Mouse (Mus musculus) MEL (cell line): Measurements from ENCODE around the gene Spata6. TPM values are rescaled to one million over a fixed set of nuclear protein-coding genes. Genes with fewer than 3 reads are reported as not detected.

Source experiments
- DNase-seq: peaks from one replicate; pipeline ENCODE4 v3.0.0; 2011; ENCODE audit warnings: low read depth, low spot score
- H3K27ac ChIP-seq: 2 replicates; pipeline ENCODE4 v1.5.1; 2012; ENCODE audit warnings: low read depth, mild to moderate bottlenecking, control low read depth, low read length, moderate library complexity; ENCODE audit not compliant: control insufficient read depth
- H3K27me3 ChIP-seq, 2 experiments: fragments of 150-350 bp in 1 of 2; sonication (generic) in 1 of 2; 2 replicates each; pipeline ENCODE4 v1.6.1; 2012; ENCODE audit warnings: low read length in 2 of 2, mild to moderate bottlenecking in 2 of 2, improper control_type of control experiment in 1 of 2, moderate library complexity in 1 of 2; ENCODE audit not compliant: insufficient read depth in 2 of 2, control insufficient read depth in 1 of 2
- H3K36me3 ChIP-seq, 2 experiments: 2 replicates each; pipeline ENCODE4 v1.6.1; 2012 to 2014; ENCODE audit warnings: low read length in 2 of 2, improper control_type of control experiment in 1 of 2, inconsistent platforms in 1 of 2, mild to moderate bottlenecking in 1 of 2; ENCODE audit not compliant: insufficient read depth in 2 of 2, control insufficient read depth in 1 of 2
- H3K4me1 ChIP-seq, 2 experiments: fragments of 150-350 bp in 1 of 2; sonication (generic) in 1 of 2; 2 replicates each; pipeline ENCODE4 v1.6.1; 2012; ENCODE audit warnings: low read length in 2 of 2, improper control_type of control experiment in 1 of 2, mild to moderate bottlenecking in 1 of 2; ENCODE audit not compliant: insufficient read depth in 2 of 2, control insufficient read depth in 1 of 2
- H3K4me3 ChIP-seq, 2 experiments: fragments of 150-350 bp in 1 of 2; sonication (generic) in 1 of 2; 2 replicates each; pipeline ENCODE4 v1.5.1; 2012; ENCODE audit warnings: low read depth in 2 of 2, low read length in 2 of 2, mild to moderate bottlenecking in 2 of 2, moderate library complexity in 2 of 2, control low read depth in 1 of 2, improper control_type of control experiment in 1 of 2; ENCODE audit not compliant: control insufficient read depth in 1 of 2, insufficient read depth in 1 of 2
- H3K79me2 ChIP-seq: 2 replicates; pipeline ENCODE4 v1.6.1; 2012; ENCODE audit warnings: mild to moderate bottlenecking, low read length, moderate library complexity; ENCODE audit not compliant: control insufficient read depth, poor library complexity, insufficient read depth
- H3K9ac ChIP-seq: 2 replicates; pipeline ENCODE4 v1.6.1; 2012; ENCODE audit warnings: low read depth, mild to moderate bottlenecking, control low read depth, low read length, moderate library complexity; ENCODE audit not compliant: control insufficient read depth, poor library complexity, severe bottlenecking
- H3K9me3 ChIP-seq: fragments of 150-350 bp; sonication (generic); replicated peaks from 2 replicates; pipeline ENCODE4 v1.6.1; 2012; ENCODE audit warnings: mild to moderate bottlenecking, low read length, improper control_type of control experiment, moderate library complexity; ENCODE audit not compliant: insufficient read depth
- BHLHE40 ChIP-seq: IDR thresholded peaks from 2 replicates; pipeline ENCODE4 v1.6.1; 2012; ENCODE audit warnings: low read depth, mild to moderate bottlenecking, inconsistent platforms, low read length, improper control_type of control experiment, borderline replicate concordance
- CHD2 ChIP-seq: IDR thresholded peaks from 2 replicates; pipeline ENCODE4 v1.6.1; 2011; ENCODE audit warnings: low read length, improper control_type of control experiment
- CTCF ChIP-seq, 3 experiments: IDR thresholded peaks in 2 of 3; conservative IDR thresholded peaks in 1 of 3; 2 replicates each; pipeline ENCODE4 v1.5.1; 2011 to 2012; ENCODE audit warnings: low read length in 3 of 3, low read depth in 2 of 3, mild to moderate bottlenecking in 2 of 3, improper control_type of control experiment in 1 of 3, inconsistent platforms in 1 of 3, mixed read lengths in 1 of 3, moderate library complexity in 1 of 3; ENCODE audit not compliant: control insufficient read depth in 1 of 3, insufficient read depth in 1 of 3, poor library complexity in 1 of 3, severe bottlenecking in 1 of 3
- E2F4 ChIP-seq: IDR thresholded peaks from 2 replicates; pipeline ENCODE4 v1.6.1; 2011; ENCODE audit warnings: low read depth, low read length, improper control_type of control experiment, borderline replicate concordance
- ETS1 ChIP-seq: IDR thresholded peaks from 2 replicates; pipeline ENCODE4 v1.6.1; 2012; ENCODE audit warnings: low read depth, mild to moderate bottlenecking, inconsistent platforms, low read length, improper control_type of control experiment, moderate library complexity
- GABPA ChIP-seq: IDR thresholded peaks from 2 replicates; pipeline ENCODE4 v1.6.1; 2012; ENCODE audit warnings: low read depth, mild to moderate bottlenecking, inconsistent platforms, low read length, improper control_type of control experiment, moderate library complexity
- GATA1 ChIP-seq: IDR thresholded peaks from 2 replicates; pipeline ENCODE4 v1.6.1; 2011; ENCODE audit warnings: low read depth, low read length, improper control_type of control experiment
- HCFC1 ChIP-seq: IDR thresholded peaks from 2 replicates; pipeline ENCODE4 v1.6.1; 2012; ENCODE audit warnings: low read depth, mild to moderate bottlenecking, inconsistent platforms, low read length, improper control_type of control experiment, moderate library complexity
- MAX ChIP-seq: IDR thresholded peaks from 2 replicates; pipeline ENCODE4 v1.6.1; 2011; ENCODE audit warnings: low read length, improper control_type of control experiment
- MAZ ChIP-seq: IDR thresholded peaks from 2 replicates; pipeline ENCODE4 v1.6.1; 2012; ENCODE audit warnings: low read depth, mild to moderate bottlenecking, inconsistent platforms, low read length, improper control_type of control experiment
- MYB ChIP-seq: IDR thresholded peaks from 2 replicates; pipeline ENCODE4 v1.6.1; 2011; ENCODE audit warnings: mild to moderate bottlenecking, low read depth, low read length, improper control_type of control experiment
- POLR2AphosphoS2 ChIP-seq: IDR thresholded peaks from 2 replicates; pipeline ENCODE4 v1.6.1; 2011; ENCODE audit warnings: low read length, improper control_type of control experiment
- POLR2AphosphoS5 ChIP-seq: IDR thresholded peaks from 2 replicates; pipeline ENCODE4 v1.6.1; 2012; ENCODE audit warnings: low read depth, borderline replicate concordance, mild to moderate bottlenecking, inconsistent platforms, low read length, moderate library complexity, mixed read lengths
- RCOR1 ChIP-seq: IDR thresholded peaks from 2 replicates; pipeline ENCODE4 v1.6.1; 2012; ENCODE audit warnings: low read depth, mild to moderate bottlenecking, inconsistent platforms, low read length, improper control_type of control experiment
- SIN3A ChIP-seq: IDR thresholded peaks from 2 replicates; pipeline ENCODE4 v1.6.1; 2012; ENCODE audit warnings: low read length, improper control_type of control experiment, inconsistent platforms
- TAL1 ChIP-seq: IDR thresholded peaks from 2 replicates; pipeline ENCODE4 v1.6.1; 2012; ENCODE audit warnings: mild to moderate bottlenecking, inconsistent platforms, low read length, moderate library complexity, mixed read lengths
- TCF12 ChIP-seq: IDR thresholded peaks from 2 replicates; pipeline ENCODE4 v1.6.1; 2014; ENCODE audit warnings: low read depth, mild to moderate bottlenecking, inconsistent platforms, low read length, improper control_type of control experiment, moderate library complexity
- UBTF ChIP-seq: IDR thresholded peaks from 2 replicates; pipeline ENCODE4 v1.6.1; 2012; ENCODE audit warnings: low read depth, mild to moderate bottlenecking, inconsistent platforms, low read length, improper control_type of control experiment, moderate library complexity, borderline replicate concordance; ENCODE audit not compliant: insufficient read depth
- USF1 ChIP-seq: IDR thresholded peaks from 2 replicates; pipeline ENCODE4 v1.6.1; 2014; ENCODE audit warnings: low read depth, mild to moderate bottlenecking, inconsistent platforms, low read length, improper control_type of control experiment, moderate library complexity
- ZMIZ1 ChIP-seq: IDR thresholded peaks from 2 replicates; pipeline ENCODE4 v1.6.1; 2012; ENCODE audit warnings: low read depth, mild to moderate bottlenecking, inconsistent platforms, low read length, improper control_type of control experiment, moderate library complexity
- ZNF384 ChIP-seq: IDR thresholded peaks from 2 replicates; pipeline ENCODE4 v1.6.1; 2012; ENCODE audit warnings: low read depth, mild to moderate bottlenecking, inconsistent platforms, low read length, improper control_type of control experiment
- polyA plus RNA-seq, 2 experiments: library from polyadenylated mRNA; stranded (reverse) in 1 of 2; unstranded in 1 of 2; fragments of >175 nt in 1 of 2; fragments of >200 nt in 1 of 2; gene quantifications; 2 replicates each; pipeline versions ENCODE4 v1.2.1 to v1.2.4; 2012; ENCODE audit warnings: low replicate concordance in 2 of 2, low read depth in 1 of 2; ENCODE audit not compliant: insufficient read length in 2 of 2, insufficient read depth in 1 of 2, missing spikeins in 1 of 2
- total RNA-seq: library from RNA; depleted of rRNA; stranded (reverse); fragments of 300-350 nt; gene quantifications from 2 replicates; pipeline ENCODE4 v1.2.3, GENCODE M21; 2012

The Spata6 gene
- total and polyA plus RNA-seq, 3 experiments: not detected

GRCm38 (mm10) chr4:111720662-111721003, 849 bp downstream of the Spata6 start:
- no peak overlapping the region for H3K4me3 ChIP-seq
- H3K79me2 ChIP-seq: no peaks in the 10 kb centered on the region
- H3K9ac ChIP-seq: no peak overlapping the region
- TF ChIP-seq TAL1: no peak
- TF ChIP-seq UBTF: no peak
- no peak for TF ChIP-seq USF1
- TF ChIP-seq TCF12: no peak
- no peak for TF ChIP-seq ZNF384
- TF ChIP-seq BHLHE40: no peak
- TF ChIP-seq GATA1: no peak
- no peak for TF ChIP-seq GABPA
- no peak for TF ChIP-seq CTCF (IDR thresholded peaks at IDR 0.05 in 2 of 3, conservative IDR thresholded peaks at IDR 0.05 in 1 of 3; ENCODE audit: control insufficient read depth in 1 of 3, insufficient read depth in 1 of 3, low read depth in 2 of 3, low read length in 3 of 3, poor library complexity in 1 of 3, severe bottlenecking in 1 of 3)
- no peak for TF ChIP-seq MAX
- no peak for TF ChIP-seq POLR2AphosphoS2
- TF ChIP-seq ZMIZ1: no peak
- TF ChIP-seq RCOR1: no peak
- no peak for TF ChIP-seq POLR2AphosphoS5
- TF ChIP-seq CHD2: no peak
- no peak for TF ChIP-seq SIN3A
- TF ChIP-seq HCFC1: no peak
- TF ChIP-seq E2F4: no peak
- no peaks in the 10 kb centered on the region for H3K27me3 ChIP-seq
- H3K9me3 ChIP-seq: no peaks in the 10 kb centered on the region
- no peak overlapping the region for H3K27ac ChIP-seq
- H3K4me1 ChIP-seq: no peaks in the 10 kb centered on the region
- no peak for DNase-seq
- no peaks in the 10 kb centered on the region for H3K36me3 ChIP-seq

DNA sequence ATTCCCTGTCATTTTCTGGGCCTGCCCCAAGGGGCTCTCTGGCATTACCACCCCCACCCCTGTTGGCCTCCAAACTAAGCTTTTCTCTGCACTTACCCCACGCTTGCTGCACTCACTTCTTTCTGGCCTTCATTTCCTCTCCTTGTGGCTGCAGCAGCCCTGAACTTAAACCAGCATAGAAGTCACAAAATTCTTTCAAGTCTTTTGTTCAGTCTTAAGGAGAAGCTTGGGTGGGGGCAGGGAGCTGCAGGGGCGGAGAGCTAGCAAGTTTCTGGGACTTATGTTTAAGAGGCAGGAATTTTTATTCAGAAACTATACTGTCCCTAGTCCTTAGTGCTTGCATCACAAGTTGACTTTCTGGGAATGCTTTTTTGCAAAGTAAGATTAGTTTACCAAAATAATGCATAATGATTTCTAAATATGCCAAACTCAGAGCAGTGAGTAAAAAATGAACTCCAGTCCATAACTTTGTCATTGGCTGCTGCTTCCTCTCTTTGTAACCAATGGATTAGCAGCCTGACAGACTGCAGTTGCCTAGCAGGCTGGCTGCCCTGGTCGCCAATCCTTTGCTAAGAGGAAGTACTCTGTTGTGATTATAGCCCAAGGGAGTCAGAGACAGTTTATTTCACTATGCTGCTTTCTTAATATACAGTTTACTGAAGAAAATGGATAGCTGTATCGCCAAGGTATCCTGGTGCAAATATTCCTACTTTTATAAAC, 1.5 kb downstream of the Spata6 start:
- no peak for DNase-seq
- H3K4me3 ChIP-seq: no peak overlapping the region
- no peaks in the 10 kb centered on the region for H3K36me3 ChIP-seq
- TF ChIP-seq MAZ: no peak
- no peak for TF ChIP-seq ETS1
- no peak for TF ChIP-seq MYB
- no peaks in the 10 kb centered on the region for H3K27me3 ChIP-seq
- no peak overlapping the region for H3K27ac ChIP-seq
- H3K9ac ChIP-seq: no peak overlapping the region
- no peaks in the 10 kb centered on the region for H3K79me2 ChIP-seq
- no peaks in the 10 kb centered on the region for H3K4me1 ChIP-seq
- no peaks in the 10 kb centered on the region for H3K9me3 ChIP-seq
